Mouse (Mus musculus) c-Kit-negative CD71-positive TER-119-positive erythroid progenitor cells, embryonic 14.5 days (primary cell): ENCODE data around the gene Slc8b1.
"Not testable (repeated sequence)": the region's sequence is repeated elsewhere in the genome, so short reads cannot be mapped to it uniquely, and the experiment has no call there.

ENCODE experiments used
- DNase-seq: peaks from one replicate; pipeline ENCODE4 v3.0.0-alpha.2; 2013; ENCODE audit warnings: low read depth, low spot score

Slc8b1 gene

DNA sequence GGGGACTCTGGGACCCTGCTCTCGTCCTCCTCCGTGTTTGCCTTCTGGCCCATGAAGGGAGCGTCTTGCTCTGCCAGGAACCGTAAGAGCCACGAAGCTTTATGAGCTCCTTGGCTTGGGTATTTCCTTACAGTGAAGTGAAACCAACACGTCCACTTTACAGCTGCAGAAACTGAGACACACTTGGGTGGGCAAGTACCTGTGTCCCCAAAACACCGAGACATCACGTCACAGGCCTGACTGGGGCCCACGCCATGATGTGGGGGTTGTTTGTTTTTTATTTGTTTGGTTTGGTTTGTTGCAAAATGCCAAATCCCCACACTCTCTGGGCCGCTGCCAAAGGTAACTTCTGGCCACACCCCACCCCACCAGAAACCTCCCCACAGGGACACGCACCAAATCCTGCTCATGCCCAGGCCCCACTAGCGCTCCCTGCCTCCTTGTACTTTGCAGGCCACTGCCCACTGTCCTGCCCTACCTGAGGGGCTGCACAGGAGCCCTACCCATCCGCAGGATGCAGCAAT lies 15.2 kb upstream of the Slc8b1 start:
- DNase-seq, result no peak

DNA sequence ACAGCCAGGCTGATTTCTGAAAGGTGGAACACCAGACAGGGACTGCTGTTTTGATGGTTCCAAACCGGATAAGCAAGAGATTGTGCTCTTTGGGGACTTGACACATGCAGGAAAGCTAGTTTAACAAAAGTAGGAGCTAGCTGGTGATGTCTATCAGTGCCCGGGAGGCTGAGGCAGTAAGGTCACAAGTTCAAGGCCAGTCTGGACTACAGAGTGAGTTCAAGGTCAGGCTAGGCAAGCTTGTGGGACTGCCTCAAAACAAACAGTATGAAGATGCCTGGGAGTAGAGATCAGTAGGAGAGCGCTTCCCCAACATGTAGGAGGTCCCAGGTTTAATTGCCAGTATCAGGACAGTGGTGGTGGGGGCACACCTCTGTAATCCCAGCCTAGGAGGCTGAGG lies 13.9 kb upstream of the Slc8b1 start:
- DNase-seq, result no peak

DNA sequence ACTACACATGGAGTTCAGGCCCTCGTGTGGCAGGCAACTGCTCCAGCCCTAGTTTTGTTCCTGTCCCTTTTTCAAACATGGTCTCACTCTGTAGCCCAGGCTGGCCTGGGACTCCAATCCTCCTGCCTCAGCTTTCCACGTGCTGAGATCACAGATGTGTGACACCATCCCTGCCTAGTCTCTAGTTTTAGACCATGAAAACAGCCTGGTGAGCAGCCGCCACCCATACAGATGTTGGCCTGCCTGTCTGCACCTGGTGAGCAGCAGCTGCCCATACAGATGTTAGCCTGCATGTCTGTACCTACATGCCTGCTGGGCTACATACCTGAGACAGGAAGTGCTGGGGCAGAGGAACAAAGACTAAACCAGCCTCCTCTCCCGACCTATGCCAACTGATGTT lies 11.8 kb upstream of the Slc8b1 start:
- no peak for DNase-seq

DNA sequence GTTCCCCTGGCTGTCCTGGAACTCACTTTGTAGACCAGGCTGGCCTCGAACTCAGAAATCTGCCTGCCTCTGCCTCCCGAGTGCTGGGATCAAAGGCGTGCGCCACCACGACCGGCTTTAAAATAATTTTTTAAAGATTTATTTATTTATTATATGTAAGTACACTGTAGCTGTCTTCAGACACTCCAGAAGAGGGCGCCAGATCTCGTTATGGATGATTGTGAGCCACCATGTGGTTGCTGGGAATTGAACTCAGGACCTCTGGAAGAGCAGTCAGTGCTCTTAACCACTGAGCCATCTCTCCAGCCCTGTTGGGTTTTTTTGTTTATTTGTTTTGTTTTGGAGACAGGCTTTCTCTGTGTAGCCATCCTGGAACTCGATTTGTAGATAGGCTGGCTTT lies 10.4 kb upstream of the Slc8b1 start:
- not testable (repeated sequence) for DNase-seq

GRCm38 (mm10) chr5:120502147-120502621 lies 8.8 kb upstream of the Slc8b1 start:
- no peak for DNase-seq

DNA sequence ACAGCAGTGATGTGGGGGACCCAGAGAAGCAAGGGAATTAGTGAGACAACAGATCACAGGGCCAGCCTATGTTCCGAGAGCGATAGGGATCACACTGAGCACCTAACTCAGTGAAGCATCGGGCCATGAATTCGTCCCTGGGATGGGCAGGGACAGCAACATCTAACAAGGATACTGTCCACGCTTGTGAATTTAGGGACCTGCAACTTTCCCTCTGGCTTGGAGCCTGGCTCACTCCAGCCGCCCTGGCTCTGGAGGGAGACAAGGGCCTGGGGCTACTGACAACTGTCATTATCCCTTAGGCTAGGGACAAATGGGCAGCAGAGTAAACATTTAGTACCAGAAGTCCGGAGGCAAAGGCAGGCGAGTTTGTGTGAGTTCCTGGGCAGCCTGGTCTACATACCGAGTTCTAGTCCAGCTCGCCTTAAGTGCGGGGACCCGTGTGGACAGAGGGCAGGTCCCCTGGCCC lies 8.3 kb upstream of the Slc8b1 start:
- no peak for DNase-seq

DNA sequence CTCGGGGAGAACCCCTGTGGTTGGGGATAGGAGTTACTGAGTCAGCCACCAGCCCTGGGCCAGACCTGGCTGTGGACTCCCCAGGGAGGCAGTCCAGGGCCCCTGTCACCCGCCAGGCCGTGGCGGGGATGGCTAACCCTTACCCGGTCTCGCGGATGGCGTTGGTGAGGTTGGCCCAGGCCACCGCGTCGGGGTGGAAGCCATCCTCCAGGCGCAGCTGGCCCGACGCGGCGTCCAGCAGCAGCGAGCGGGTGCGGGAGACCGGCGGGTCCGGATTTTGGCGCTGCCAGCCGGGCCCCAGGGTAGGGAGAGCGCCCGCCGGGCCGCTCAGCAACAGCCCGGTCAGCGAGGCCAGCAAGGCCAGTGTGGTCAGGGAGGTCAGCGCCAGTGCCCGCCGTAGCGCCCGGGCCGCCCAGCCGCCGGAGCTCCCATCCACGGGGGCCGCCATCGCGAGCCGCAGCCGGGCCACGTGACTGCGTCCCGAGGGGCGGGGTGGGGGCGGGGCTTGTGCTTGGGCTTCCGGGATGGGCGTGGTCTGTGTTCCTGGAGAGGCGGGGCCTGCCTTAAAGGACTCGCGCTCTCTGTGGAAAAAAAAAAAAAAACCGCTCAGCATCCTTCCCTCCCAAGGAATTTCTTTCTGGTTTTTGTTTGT lies 7.7 kb upstream of the Slc8b1 start, which contains the start of gene Plbd2:
Gene Plbd2, minus strand, starts transcription at position 482 of the 652 bp plus-strand sequence.
- peak; percentile 76 for DNase-seq

GRCm38 (mm10) chr5:120505368-120505767 lies 5.6 kb upstream of the Slc8b1 start:
- DNase-seq, result peak; percentile 59

GRCm38 (mm10) chr5:120505781-120506180 lies 5.2 kb upstream of the Slc8b1 start:
- no peak for DNase-seq

- DNase-seq, result no peak
Observed at GRCm38 (mm10) chr5:120506490-120506889, 4.5 kb upstream of the Slc8b1 start.

DNA sequence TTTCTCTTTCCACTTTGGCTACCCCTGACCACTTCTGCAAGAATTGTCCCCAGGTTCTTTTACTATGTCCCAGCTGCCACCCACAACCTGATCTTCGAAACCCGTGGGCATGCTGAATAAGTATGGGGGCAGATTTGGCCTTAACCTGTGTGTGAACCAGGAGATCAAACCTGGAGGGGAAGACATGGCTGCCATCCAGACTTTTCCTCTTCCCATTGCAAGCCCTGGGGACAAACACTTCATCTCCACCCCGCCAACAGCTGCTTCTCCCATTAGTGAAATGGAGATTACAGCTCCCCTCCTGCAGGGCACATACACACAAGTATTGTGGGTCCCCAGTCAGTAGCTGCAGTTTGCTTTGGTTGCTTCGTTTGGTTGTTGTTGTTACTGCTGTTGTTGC lies 3.7 kb upstream of the Slc8b1 start:
- no peak for DNase-seq

- no peak for DNase-seq
Observed at GRCm38 (mm10) chr5:120511643-120512220, 764 bp downstream of the Slc8b1 start.

- DNase-seq, result no peak
Observed at GRCm38 (mm10) chr5:120512911-120513555, 2.1 kb downstream of the Slc8b1 start.

- no peak for DNase-seq
Observed at GRCm38 (mm10) chr5:120514031-120514677, 3.2 kb downstream of the Slc8b1 start.

DNA sequence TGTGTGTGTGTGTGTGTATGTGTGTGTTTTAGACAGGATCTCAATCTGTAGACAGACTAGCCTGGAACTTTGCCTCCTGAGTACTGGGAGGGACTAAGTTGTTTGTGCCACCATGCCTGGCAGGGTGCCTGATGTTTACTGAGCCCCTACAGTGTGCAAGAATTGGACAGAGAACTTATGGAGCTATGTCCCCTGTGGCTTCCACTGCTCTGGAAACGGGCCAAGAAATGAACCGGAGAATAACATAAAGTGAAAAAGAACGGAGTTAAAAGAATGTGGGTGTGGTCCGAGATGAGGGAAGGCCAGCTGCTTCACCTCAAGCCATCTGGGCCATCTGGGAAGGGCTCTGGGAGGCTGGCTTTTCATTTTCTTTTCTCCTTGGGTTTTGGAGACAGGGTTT lies 3.8 kb downstream of the Slc8b1 start:
- DNase-seq, result no peak

- no peak for DNase-seq
Observed at GRCm38 (mm10) chr5:120515451-120515850, 4.5 kb downstream of the Slc8b1 start.

DNA sequence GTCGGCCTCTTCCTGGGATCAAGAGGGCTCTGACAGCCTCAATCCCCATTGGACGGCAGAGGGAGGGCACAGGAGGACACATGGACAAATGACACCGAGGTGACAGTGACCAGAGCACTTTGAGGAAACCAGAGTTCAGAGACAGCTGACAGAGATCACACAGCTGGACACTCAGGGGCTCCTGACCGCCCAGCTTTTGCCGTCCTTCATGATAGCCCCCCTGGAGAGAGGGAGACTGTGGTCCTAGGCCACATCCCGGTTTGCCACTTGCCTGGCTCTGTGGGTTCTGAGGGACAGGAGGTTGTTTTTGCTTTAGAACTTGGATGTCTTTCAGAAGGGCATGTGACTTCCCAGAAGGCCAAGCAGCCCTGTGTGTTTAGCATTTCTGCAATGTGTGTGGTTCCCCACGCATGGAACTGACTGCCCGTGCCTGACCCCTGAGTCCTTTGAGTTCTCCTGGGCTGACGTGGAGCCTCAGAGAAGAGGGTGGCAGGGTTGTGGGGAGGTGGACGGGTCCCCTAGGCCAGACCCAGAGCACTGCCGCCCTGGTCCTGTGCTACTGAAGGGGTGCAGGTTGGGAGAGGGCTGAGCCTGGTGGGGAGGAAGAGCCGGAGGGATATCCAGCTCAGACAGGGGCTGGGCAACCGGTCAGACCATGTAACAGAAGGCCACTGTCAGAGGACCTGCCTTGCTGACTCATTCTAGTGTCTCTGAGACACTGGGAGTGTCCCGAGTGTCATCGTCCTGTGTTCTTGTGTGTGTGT lies 5.4 kb downstream of the Slc8b1 start:
- no peak for DNase-seq

- DNase-seq, result no peak
Observed at GRCm38 (mm10) chr5:120517552-120517951, 6.6 kb downstream of the Slc8b1 start.

DNA sequence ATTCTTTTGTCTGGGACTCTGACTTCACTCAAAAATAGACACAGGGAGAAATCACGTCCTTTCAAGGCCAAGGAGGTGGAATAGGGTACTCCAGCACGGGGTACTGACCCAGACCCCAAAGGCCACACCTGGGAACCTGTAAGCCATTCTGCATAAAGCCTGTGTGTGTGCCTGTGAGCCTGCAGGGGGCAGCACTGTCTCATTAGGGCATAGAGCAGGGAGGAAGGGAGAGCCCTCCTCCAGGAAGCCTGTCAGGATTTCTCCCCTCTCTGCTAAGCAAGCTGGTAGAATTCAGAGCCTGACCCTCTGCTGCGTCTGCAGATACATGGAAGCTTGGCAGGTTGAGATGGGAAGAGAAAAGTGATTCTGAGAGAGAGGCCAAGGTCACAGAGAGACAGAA lies 11.7 kb downstream of the Slc8b1 start:
- peak; percentile 33 for DNase-seq

GRCm38 (mm10) chr5:120524736-120525135 lies 13.8 kb downstream of the Slc8b1 start:
- peak; percentile 53 for DNase-seq

GRCm38 (mm10) chr5:120525737-120526136 lies 14.8 kb downstream of the Slc8b1 start:
- no peak for DNase-seq
